13 mouse cellular contexts compared by ENCODE assay signal in the genomic region with DNA sequence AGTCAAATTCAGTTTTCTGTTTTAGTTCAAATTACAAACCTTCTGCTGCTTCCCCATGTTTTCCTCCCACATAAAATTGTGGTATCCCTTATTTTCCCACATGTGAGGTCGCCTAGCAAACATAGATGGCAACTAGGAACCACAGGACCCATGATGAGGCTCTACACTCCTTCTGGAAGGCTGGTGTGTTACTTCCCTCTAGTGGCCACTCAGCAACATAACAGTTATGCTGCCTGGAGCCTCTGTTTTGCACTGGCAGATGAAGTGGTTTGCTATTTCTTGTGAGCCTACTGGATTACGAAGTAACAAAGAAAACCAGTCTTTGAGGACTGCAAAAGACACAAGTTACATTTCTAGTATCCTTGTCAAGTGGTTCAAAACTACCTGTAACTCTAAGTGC. TPM values are rescaled to one million over a fixed set of nuclear protein-coding genes. Genes with fewer than 3 reads are reported as not detected.
DNase-seq lines count a peak whose midpoint lies in the region; ATAC-seq and TF ChIP-seq lines count a peak whose summit lies in the region.
"Had no signal": no experiment of that assay in that cellular context is flagged by ENCODE, and none has a peak within 500 bp of the region (broad histone marks: within the 10 kb centered on the region; RNA-seq: fewer than 3 reads in every experiment).

No protein-coding gene starts in this region.

- H3K4me1 ChIP-seq in lung, adult 2 months (ENCODE audit: control insufficient read depth, insufficient read depth, low read length) = no peaks in the 10 kb centered on the region
- H3K4me1 ChIP-seq in bone marrow macrophage, adult 2 months (ENCODE audit: control insufficient read depth, insufficient read depth, low read length) = no peaks in the 10 kb centered on the region

- TF ChIP-seq CTCF in lung, adult 2 months (IDR thresholded peaks at IDR 0.05; ENCODE audit: insufficient read depth, low read length) = peak; percentile 32; the same call in 1 of the 2 replicates
- TF ChIP-seq CTCF in bone marrow macrophage, adult 2 months (IDR thresholded peaks at IDR 0.05; ENCODE audit: low read depth, low read length) = 0 out of 2 replicates have a peak, but pooled peaks have one; percentile 31

- intact Hi-C loops in gastrocnemius, postnatal 14 days (cut with DNase I; ENCODE audit: low total_unique reads) = no loop called here

- peak; percentile 23 for DNase-seq in CD4-positive, CD25-positive, alpha-beta regulatory T cell, adult 2 months (ENCODE audit: low read depth, low spot score)
- DNase-seq in lung, adult 2 months = no peak
- no peak for DNase-seq in lung, postnatal 36 days
- DNase-seq in naive thymus-derived CD4-positive, alpha-beta T cell, adult 2 months (ENCODE audit: low read depth) = peak; percentile 3
- DNase-seq in adrenal gland, postnatal 14 days = no peak
- no peak for DNase-seq in gastrocnemius, postnatal 14 days
- DNase-seq: cerebellum, adult 9-11 months; kidney, adult 18-20 months had no signal

- no peak for ATAC-seq in CD4-positive, CD25-positive, alpha-beta regulatory T cell, adult 4 months

- no peak overlapping the region for H3K4me3 ChIP-seq in lung, adult 2 months (replicated peaks; ENCODE audit: extremely low read depth, low read depth, low read length)
- H3K4me3 ChIP-seq in bone marrow macrophage, adult 2 months (ENCODE audit: insufficient read depth, low read length) = no peak overlapping the region

- TF ChIP-seq POLR2A in lung, adult 2 months (IDR thresholded peaks at IDR 0.05; ENCODE audit: borderline replicate concordance, extremely low read depth, low read depth, low read length) = no peak
- no peak for TF ChIP-seq POLR2A in bone marrow macrophage, adult 2 months (IDR thresholded peaks at IDR 0.05; ENCODE audit: borderline replicate concordance, low read depth, low read length)

- 13% methylated on average over 2 of the region's 2 CpGs for WGBS in lung, adult 2 months

- no peak overlapping the region for H3K27ac ChIP-seq in bone marrow macrophage, adult 2 months (ENCODE audit: insufficient read depth, low read depth, low read length)

RNA-seq across cellular contexts. Expression of a gene that starts 16.1 kb away (rescaled TPM):
- polyA plus RNA-seq in CD4-positive, CD25-positive, alpha-beta regulatory T cell, adult 4 months (2017; shearing (Covaris generic)) = 1 to 10 TPM in 1 of 2 experiments, under 1 TPM in 1; 0.36 to 2.6 TPM
- not detected in 2 replicates for polyA plus RNA-seq in lung, adult 2 months (2012; rRNA removed)
- not detected in 2 replicates for polyA plus RNA-seq in bone marrow macrophage, adult 2 months (2012; ENCODE audit: insufficient read depth, insufficient read length, missing spikeins)
- total RNA-seq in adrenal gland, postnatal 14 days (2021) = not detected in 2 replicates
- total RNA-seq in gastrocnemius, postnatal 14 days (2021) = not detected
- total RNA-seq: gastrocnemius, adult 18-20 months; monocyte, adult 5-6 weeks had no signal
- polyA plus RNA-seq: limb, embryonic 11.5 days had no signal

Comparison
In these comparisons a context has a peak if more than half of its experiments do, and no peak if none do; other contexts are left out.
1. DNase-seq: peak in CD4-positive, CD25-positive, alpha-beta regulatory T cell, adult 2 months (single experiment) and naive thymus-derived CD4-positive, alpha-beta T cell, adult 2 months (single experiment); none in lung, adult 2 months (single experiment), lung, postnatal 36 days (single experiment), adrenal gland, postnatal 14 days (single experiment) and gastrocnemius, postnatal 14 days (single experiment).